Mouse (Mus musculus) MEL (cell line): ENCODE measurements around the gene Ttc6. TPM values are rescaled to one million over a fixed set of nuclear protein-coding genes. Genes with fewer than 3 reads are reported as not detected.

Experiments
- DNase-seq: peaks from one replicate; pipeline ENCODE4 v3.0.0; 2011; ENCODE audit warnings: low read depth, low spot score
- H3K27ac ChIP-seq: 2 replicates; pipeline ENCODE4 v1.5.1; 2012; ENCODE audit warnings: low read depth, mild to moderate bottlenecking, control low read depth, low read length, moderate library complexity; ENCODE audit not compliant: control insufficient read depth
- H3K27me3 ChIP-seq, 2 experiments: fragments of 150-350 bp in 1 of 2; sonication (generic) in 1 of 2; 2 replicates each; pipeline ENCODE4 v1.6.1; 2012; ENCODE audit warnings: low read length in 2 of 2, mild to moderate bottlenecking in 2 of 2, improper control_type of control experiment in 1 of 2, moderate library complexity in 1 of 2; ENCODE audit not compliant: insufficient read depth in 2 of 2, control insufficient read depth in 1 of 2
- H3K36me3 ChIP-seq, 2 experiments: 2 replicates each; pipeline ENCODE4 v1.6.1; 2012 to 2014; ENCODE audit warnings: low read length in 2 of 2, improper control_type of control experiment in 1 of 2, inconsistent platforms in 1 of 2, mild to moderate bottlenecking in 1 of 2; ENCODE audit not compliant: insufficient read depth in 2 of 2, control insufficient read depth in 1 of 2
- H3K4me1 ChIP-seq, 2 experiments: fragments of 150-350 bp in 1 of 2; sonication (generic) in 1 of 2; 2 replicates each; pipeline ENCODE4 v1.6.1; 2012; ENCODE audit warnings: low read length in 2 of 2, improper control_type of control experiment in 1 of 2, mild to moderate bottlenecking in 1 of 2; ENCODE audit not compliant: insufficient read depth in 2 of 2, control insufficient read depth in 1 of 2
- H3K4me3 ChIP-seq, 2 experiments: fragments of 150-350 bp in 1 of 2; sonication (generic) in 1 of 2; 2 replicates each; pipeline ENCODE4 v1.5.1; 2012; ENCODE audit warnings: low read depth in 2 of 2, low read length in 2 of 2, mild to moderate bottlenecking in 2 of 2, moderate library complexity in 2 of 2, control low read depth in 1 of 2, improper control_type of control experiment in 1 of 2; ENCODE audit not compliant: control insufficient read depth in 1 of 2, insufficient read depth in 1 of 2
- H3K79me2 ChIP-seq: 2 replicates; pipeline ENCODE4 v1.6.1; 2012; ENCODE audit warnings: mild to moderate bottlenecking, low read length, moderate library complexity; ENCODE audit not compliant: control insufficient read depth, poor library complexity, insufficient read depth
- H3K9ac ChIP-seq: 2 replicates; pipeline ENCODE4 v1.6.1; 2012; ENCODE audit warnings: low read depth, mild to moderate bottlenecking, control low read depth, low read length, moderate library complexity; ENCODE audit not compliant: control insufficient read depth, poor library complexity, severe bottlenecking
- H3K9me3 ChIP-seq: fragments of 150-350 bp; sonication (generic); replicated peaks from 2 replicates; pipeline ENCODE4 v1.6.1; 2012; ENCODE audit warnings: mild to moderate bottlenecking, low read length, improper control_type of control experiment, moderate library complexity; ENCODE audit not compliant: insufficient read depth
- BHLHE40 ChIP-seq: IDR thresholded peaks from 2 replicates; pipeline ENCODE4 v1.6.1; 2012; ENCODE audit warnings: low read depth, mild to moderate bottlenecking, inconsistent platforms, low read length, improper control_type of control experiment, borderline replicate concordance
- CHD1 ChIP-seq: IDR thresholded peaks from 2 replicates; pipeline ENCODE4 v1.6.1; 2012; ENCODE audit warnings: low read depth, mild to moderate bottlenecking, inconsistent platforms, low read length, improper control_type of control experiment
- CHD2 ChIP-seq: IDR thresholded peaks from 2 replicates; pipeline ENCODE4 v1.6.1; 2011; ENCODE audit warnings: low read length, improper control_type of control experiment
- ELF1 ChIP-seq: IDR thresholded peaks from 2 replicates; pipeline ENCODE4 v1.6.1; 2014; ENCODE audit warnings: low read depth, mild to moderate bottlenecking, inconsistent platforms, low read length, improper control_type of control experiment, moderate library complexity
- EP300 ChIP-seq, 2 experiments: IDR thresholded peaks; 2 replicates each; pipeline ENCODE4 v1.6.1; 2011; ENCODE audit warnings: improper control_type of control experiment in 2 of 2, low read length in 2 of 2, low read depth in 1 of 2, mild to moderate bottlenecking in 1 of 2
- ETS1 ChIP-seq: IDR thresholded peaks from 2 replicates; pipeline ENCODE4 v1.6.1; 2012; ENCODE audit warnings: low read depth, mild to moderate bottlenecking, inconsistent platforms, low read length, improper control_type of control experiment, moderate library complexity
- HCFC1 ChIP-seq: IDR thresholded peaks from 2 replicates; pipeline ENCODE4 v1.6.1; 2012; ENCODE audit warnings: low read depth, mild to moderate bottlenecking, inconsistent platforms, low read length, improper control_type of control experiment, moderate library complexity
- JUND ChIP-seq: IDR thresholded peaks from 2 replicates; pipeline ENCODE4 v1.6.1; 2011; ENCODE audit warnings: low read depth, mild to moderate bottlenecking, improper control_type of control experiment, low read length
- MAZ ChIP-seq: IDR thresholded peaks from 2 replicates; pipeline ENCODE4 v1.6.1; 2012; ENCODE audit warnings: low read depth, mild to moderate bottlenecking, inconsistent platforms, low read length, improper control_type of control experiment
- MXI1 ChIP-seq: IDR thresholded peaks from 2 replicates; pipeline ENCODE4 v1.6.1; 2011; ENCODE audit warnings: mild to moderate bottlenecking, low read depth, low read length, improper control_type of control experiment
- MYC ChIP-seq: IDR thresholded peaks from 2 replicates; pipeline ENCODE4 v1.6.1; 2011; ENCODE audit warnings: low read depth, mild to moderate bottlenecking, low read length, improper control_type of control experiment, moderate library complexity
- POLR2AphosphoS2 ChIP-seq: IDR thresholded peaks from 2 replicates; pipeline ENCODE4 v1.6.1; 2011; ENCODE audit warnings: low read length, improper control_type of control experiment
- RAD21 ChIP-seq: IDR thresholded peaks from 2 replicates; pipeline ENCODE4 v1.6.1; 2011; ENCODE audit warnings: mild to moderate bottlenecking, low read depth, low read length, improper control_type of control experiment
- RCOR1 ChIP-seq: IDR thresholded peaks from 2 replicates; pipeline ENCODE4 v1.6.1; 2012; ENCODE audit warnings: low read depth, mild to moderate bottlenecking, inconsistent platforms, low read length, improper control_type of control experiment
- SIN3A ChIP-seq: IDR thresholded peaks from 2 replicates; pipeline ENCODE4 v1.6.1; 2012; ENCODE audit warnings: low read length, improper control_type of control experiment, inconsistent platforms
- SMC3 ChIP-seq: IDR thresholded peaks from 2 replicates; pipeline ENCODE4 v1.6.1; 2011; ENCODE audit warnings: low read depth, low read length, improper control_type of control experiment
- TBP ChIP-seq: IDR thresholded peaks from 2 replicates; pipeline ENCODE4 v1.8.0; 2011; ENCODE audit warnings: low read depth, low read length, improper control_type of control experiment
- TCF12 ChIP-seq: IDR thresholded peaks from 2 replicates; pipeline ENCODE4 v1.6.1; 2014; ENCODE audit warnings: low read depth, mild to moderate bottlenecking, inconsistent platforms, low read length, improper control_type of control experiment, moderate library complexity
- UBTF ChIP-seq: IDR thresholded peaks from 2 replicates; pipeline ENCODE4 v1.6.1; 2012; ENCODE audit warnings: low read depth, mild to moderate bottlenecking, inconsistent platforms, low read length, improper control_type of control experiment, moderate library complexity, borderline replicate concordance; ENCODE audit not compliant: insufficient read depth
- USF1 ChIP-seq: IDR thresholded peaks from 2 replicates; pipeline ENCODE4 v1.6.1; 2014; ENCODE audit warnings: low read depth, mild to moderate bottlenecking, inconsistent platforms, low read length, improper control_type of control experiment, moderate library complexity
- ZC3H11A ChIP-seq: IDR thresholded peaks from 2 replicates; pipeline ENCODE4 v1.6.1; 2012; ENCODE audit warnings: low read depth, mild to moderate bottlenecking, inconsistent platforms, low read length, improper control_type of control experiment
- ZKSCAN1 ChIP-seq: IDR thresholded peaks from 2 replicates; pipeline ENCODE4 v1.6.1; 2012; ENCODE audit warnings: low read depth, mild to moderate bottlenecking, inconsistent platforms, low read length, improper control_type of control experiment, moderate library complexity
- polyA plus RNA-seq, 2 experiments: library from polyadenylated mRNA; stranded (reverse) in 1 of 2; unstranded in 1 of 2; fragments of >175 nt in 1 of 2; fragments of >200 nt in 1 of 2; gene quantifications; 2 replicates each; pipeline versions ENCODE4 v1.2.1 to v1.2.4; 2012; ENCODE audit warnings: low replicate concordance in 2 of 2, low read depth in 1 of 2; ENCODE audit not compliant: insufficient read length in 2 of 2, insufficient read depth in 1 of 2, missing spikeins in 1 of 2
- total RNA-seq: library from RNA; depleted of rRNA; stranded (reverse); fragments of 300-350 nt; gene quantifications from 2 replicates; pipeline ENCODE4 v1.2.3, GENCODE M21; 2012

Ttc6 gene
- total and polyA plus RNA-seq, 3 experiments = not detected

DNA sequence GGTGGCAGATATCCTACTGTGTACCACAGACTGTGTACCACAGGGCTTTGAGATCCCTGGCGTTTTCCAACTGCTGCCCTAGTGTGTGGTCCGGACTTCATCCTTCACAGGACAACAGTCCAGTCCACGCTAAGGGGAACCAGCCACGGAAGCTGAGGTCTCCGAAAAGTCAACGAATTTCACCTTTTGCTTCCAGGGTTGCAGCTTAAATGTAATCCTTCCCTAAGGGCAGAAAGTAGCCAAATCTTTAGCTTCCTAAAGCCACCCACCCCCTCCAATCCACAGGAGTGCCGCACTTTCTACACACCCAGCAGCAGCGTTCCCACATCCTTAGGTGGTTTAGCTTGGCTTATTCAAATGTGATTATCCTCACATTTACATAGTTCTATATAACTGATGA lies 13.0 kb upstream of the Ttc6 start:
- TF ChIP-seq CHD2 (no peak), TBP (no peak), POLR2AphosphoS2 (no peak), ETS1 (no peak), MYC (no peak), ZKSCAN1 (no peak), RAD21 (no peak), BHLHE40 (no peak)

GRCm38 (mm10) chr12:57552286-57552685 lies 11.6 kb upstream of the Ttc6 start:
- H3K27ac ChIP-seq = no peak overlapping the region
- H3K4me1 ChIP-seq = no peaks in the 10 kb centered on the region
- no peak overlapping the region for H3K9ac ChIP-seq
- H3K4me3 ChIP-seq = no peak overlapping the region
- DNase-seq = no peak
- H3K27me3 ChIP-seq = no peaks in the 10 kb centered on the region
- no peaks in the 10 kb centered on the region for H3K9me3 ChIP-seq
- TF ChIP-seq MXI1 = no peak
- TF ChIP-seq ETS1 = no peak
- no peak for TF ChIP-seq USF1
- H3K36me3 ChIP-seq = no peaks in the 10 kb centered on the region
- no peaks in the 10 kb centered on the region for H3K79me2 ChIP-seq

More for the DNA sequence above, 13.0 kb upstream of the Ttc6 start:
- no peak overlapping the region for H3K4me3 ChIP-seq
- no peak overlapping the region for H3K9ac ChIP-seq
- H3K36me3 ChIP-seq = no peaks in the 10 kb centered on the region
- no peak for DNase-seq
- no peaks in the 10 kb centered on the region for H3K9me3 ChIP-seq
- no peaks in the 10 kb centered on the region for H3K79me2 ChIP-seq
- H3K4me1 ChIP-seq = no peaks in the 10 kb centered on the region
- no peaks in the 10 kb centered on the region for H3K27me3 ChIP-seq
- no peak overlapping the region for H3K27ac ChIP-seq

GRCm38 (mm10) chr12:57554091-57554490 lies 9.8 kb upstream of the Ttc6 start:
- DNase-seq = no peak
- H3K27me3 ChIP-seq = no peaks in the 10 kb centered on the region
- H3K36me3 ChIP-seq = no peaks in the 10 kb centered on the region

More at GRCm38 (mm10) chr12:57554091-57554490, 9.8 kb upstream of the Ttc6 start:
- H3K4me3 ChIP-seq = no peak overlapping the region
- no peaks in the 10 kb centered on the region for H3K79me2 ChIP-seq
- H3K9ac ChIP-seq = no peak overlapping the region
- H3K27ac ChIP-seq = no peak overlapping the region
- H3K9me3 ChIP-seq = no peaks in the 10 kb centered on the region
- TF ChIP-seq UBTF = no peak
- TF ChIP-seq ZC3H11A = no peak
- TF ChIP-seq CHD1 = no peak
- no peak for TF ChIP-seq RCOR1
- no peak for TF ChIP-seq EP300 (IDR thresholded peaks at IDR 0.05; ENCODE audit: low read depth in 1 of 2, low read length in 2 of 2)
- no peak for TF ChIP-seq SMC3
- TF ChIP-seq BHLHE40 = no peak
- TF ChIP-seq ZKSCAN1 = no peak
- no peak for TF ChIP-seq ELF1
- no peak for TF ChIP-seq MAZ
- no peak for TF ChIP-seq TCF12
- no peak for TF ChIP-seq HCFC1
- no peak for TF ChIP-seq JUND
- no peak for TF ChIP-seq MXI1
- TF ChIP-seq SIN3A = no peak
- H3K4me1 ChIP-seq = no peaks in the 10 kb centered on the region
